Mouse (Mus musculus): ENCODE results near the gene H2-Q10.
"Not testable (repeated sequence)": the region's sequence is repeated elsewhere in the genome, so short reads cannot be mapped to it uniquely, and the experiment has no call there.

The H2-Q10 gene

DNA sequence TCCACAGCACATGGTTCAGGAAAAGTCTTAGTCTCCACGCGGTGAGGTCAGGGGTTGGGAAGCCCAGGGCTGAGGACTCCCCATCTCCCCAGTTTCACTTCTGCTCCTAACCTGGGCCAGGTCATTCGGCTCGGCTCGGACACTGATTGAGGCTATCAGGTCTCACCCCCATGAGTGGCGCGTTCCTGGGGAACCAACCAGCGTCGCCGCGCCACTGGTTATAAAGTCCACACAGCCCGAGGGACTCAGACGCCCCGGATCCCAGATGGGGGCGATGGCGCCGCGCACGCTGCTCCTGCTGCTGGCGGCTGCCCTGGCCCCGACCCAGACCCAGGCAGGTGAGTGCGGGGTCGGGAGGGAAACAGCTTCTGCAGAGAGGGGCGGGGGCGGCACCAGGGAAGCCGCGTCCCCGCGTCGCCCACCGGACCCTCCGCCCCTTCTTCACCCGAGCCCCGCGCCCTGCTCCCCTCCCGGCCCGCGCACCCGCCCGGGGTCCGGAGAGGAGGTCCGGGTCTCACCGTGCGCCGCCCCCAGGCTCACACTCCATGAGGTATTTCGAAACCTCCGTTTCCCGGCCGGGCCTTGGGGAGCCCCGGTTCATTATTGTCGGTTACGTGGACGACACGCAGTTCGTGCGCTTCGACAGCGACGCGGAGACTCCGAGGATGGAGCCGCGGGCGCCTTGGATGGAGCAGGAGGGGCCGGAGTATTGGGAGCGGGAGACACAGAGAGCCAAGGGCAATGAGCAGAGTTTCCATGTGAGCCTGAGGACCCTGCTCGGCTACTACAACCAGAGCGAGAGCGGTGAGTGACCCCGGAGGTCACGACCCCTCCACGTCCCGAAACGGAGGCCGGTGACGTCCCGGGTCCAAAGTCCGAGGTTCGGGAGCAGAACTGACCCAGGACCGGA, at the start of gene H2-Q10:
H2-Q10 (plus strand) TSS at position 248 of the 910 bp plus-strand sequence.
- DNase-seq (ENCODE audit: inconsistent age in 2 of 2, low spot score in 1 of 2) = peak in 1 of 2 experiments; percentile 24

DNA sequence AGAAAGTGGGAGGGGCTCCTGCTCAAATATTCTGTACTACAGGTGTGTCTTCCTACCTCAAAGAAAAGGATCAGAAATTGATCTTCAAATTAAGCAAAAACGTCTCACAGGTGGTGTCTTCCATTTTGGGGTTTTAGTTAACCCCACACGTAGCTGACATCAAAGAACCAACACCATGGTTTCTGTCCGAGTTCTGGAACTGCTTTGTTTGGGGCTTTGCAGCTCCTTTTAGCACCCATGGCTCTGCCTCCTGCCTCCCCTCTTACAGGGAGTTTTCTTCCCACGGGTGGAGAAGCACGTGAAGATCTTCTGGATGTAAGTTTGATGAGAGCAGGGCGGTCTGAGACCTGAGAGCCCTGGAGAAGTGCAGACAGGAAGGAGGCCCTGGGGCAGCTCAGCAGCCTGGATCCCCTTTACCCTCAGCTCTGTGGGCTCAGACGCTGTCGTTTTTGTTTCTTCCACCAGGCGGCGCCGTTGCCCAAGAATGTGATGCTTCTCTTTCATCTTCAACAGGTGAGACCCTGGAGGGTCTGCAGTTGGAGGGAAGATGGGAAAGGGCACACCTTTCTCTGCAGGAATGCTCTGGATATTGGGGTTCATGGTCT, 49.6 kb upstream of the H2-Q10 start:
- peak in 1 of 2 experiments; percentile 80 for DNase-seq (ENCODE audit: inconsistent age in 2 of 2, low spot score in 1 of 2)

DNA sequence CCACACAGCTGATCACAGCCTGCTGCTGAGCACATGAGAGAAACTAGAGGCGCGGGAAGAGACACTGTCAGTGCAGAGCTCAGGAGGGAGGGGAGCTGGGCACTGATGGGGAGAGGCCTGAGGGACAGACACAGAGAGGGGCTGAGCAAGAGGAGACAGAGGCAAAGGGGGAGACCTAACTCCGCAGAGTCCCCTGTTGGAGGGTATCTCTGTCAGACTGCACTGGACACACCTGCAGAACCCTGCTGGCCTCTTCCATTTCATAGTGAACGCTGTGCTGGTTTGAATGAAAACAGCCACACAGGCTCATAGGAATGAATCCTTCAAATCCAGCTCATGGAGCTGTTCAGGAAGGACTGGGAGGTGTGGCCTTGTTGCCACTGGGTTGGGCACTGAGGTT, 48.6 kb upstream of the H2-Q10 start:
- DNase-seq (ENCODE audit: inconsistent age in 2 of 2, low spot score in 1 of 2) = not testable (repeated sequence)

DNA sequence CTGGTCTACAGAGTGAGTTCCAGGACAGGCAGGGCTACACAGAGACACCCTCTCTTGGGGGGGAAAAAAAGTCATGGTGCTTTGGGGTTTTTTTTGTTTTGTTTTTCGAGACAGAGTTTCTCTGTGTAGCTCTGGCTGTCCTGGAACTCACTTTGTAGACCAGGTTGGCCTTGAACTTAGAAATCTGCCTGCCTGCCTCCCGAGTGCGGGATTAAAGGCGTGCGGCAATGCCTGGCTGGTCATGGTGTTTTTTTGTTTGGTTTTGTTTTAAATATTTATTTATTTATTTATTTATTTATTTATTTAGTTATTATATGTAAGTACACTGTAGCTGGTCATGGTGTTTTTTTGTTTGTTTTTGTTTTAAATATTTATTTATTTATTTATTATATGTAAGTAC, 47.5 kb upstream of the H2-Q10 start:
- not testable (repeated sequence) for DNase-seq (ENCODE audit: inconsistent age in 2 of 2, low spot score in 1 of 2)

DNA sequence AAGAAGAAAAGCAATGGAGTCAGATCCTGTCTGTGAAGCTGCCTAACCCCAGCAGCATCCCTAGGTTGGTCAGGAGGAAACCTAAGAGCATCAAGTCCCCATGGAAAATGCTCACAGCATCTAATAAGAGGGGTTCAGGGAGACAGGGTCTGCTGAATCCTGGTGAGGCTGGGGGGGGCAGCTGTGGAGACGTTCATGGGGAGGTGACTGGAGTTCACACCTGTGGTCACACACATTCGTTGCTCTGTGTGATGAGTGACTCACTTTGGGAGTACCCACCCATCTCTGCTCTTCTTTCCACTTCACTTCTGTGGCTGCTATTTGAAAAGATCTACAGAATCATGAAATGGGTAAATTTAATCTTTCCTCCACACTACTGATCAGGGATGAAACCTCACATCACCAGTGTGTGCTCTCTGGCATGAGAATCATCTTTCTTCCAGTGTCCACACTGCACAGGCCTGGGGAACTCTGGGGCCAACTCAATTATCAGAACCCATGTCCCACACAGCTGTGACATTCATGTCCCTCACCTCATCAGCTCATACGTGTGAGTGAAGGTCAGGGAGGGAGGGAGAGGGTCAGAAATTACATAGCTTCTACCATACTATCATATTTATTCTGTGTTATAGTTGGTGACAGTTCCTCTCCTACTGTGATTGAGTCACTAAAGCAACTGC, 46.6 kb upstream of the H2-Q10 start:
- not testable (repeated sequence) for DNase-seq (ENCODE audit: inconsistent age in 2 of 2, low spot score in 1 of 2)

DNA sequence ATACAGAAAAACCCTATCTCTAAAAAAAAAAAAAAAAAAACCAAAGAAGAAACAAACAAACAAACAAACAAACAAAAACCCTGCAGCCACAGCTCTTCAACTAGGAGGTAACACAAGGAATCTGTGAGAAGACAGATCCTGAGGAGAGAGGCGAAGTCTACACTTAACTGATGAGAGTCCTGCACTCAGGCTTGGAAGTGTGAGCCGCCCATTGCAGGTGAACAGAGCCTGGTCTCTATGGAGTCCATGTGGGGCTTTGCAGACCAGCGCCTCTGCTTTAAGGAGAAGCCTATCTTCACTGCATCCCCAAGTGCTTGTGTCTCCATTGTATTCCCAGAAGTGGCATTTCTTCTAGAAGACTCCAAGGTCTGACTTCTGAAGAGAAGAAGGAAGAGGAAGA, 45.8 kb upstream of the H2-Q10 start:
- DNase-seq (ENCODE audit: inconsistent age in 2 of 2, low spot score in 1 of 2) = not testable (repeated sequence)

DNA sequence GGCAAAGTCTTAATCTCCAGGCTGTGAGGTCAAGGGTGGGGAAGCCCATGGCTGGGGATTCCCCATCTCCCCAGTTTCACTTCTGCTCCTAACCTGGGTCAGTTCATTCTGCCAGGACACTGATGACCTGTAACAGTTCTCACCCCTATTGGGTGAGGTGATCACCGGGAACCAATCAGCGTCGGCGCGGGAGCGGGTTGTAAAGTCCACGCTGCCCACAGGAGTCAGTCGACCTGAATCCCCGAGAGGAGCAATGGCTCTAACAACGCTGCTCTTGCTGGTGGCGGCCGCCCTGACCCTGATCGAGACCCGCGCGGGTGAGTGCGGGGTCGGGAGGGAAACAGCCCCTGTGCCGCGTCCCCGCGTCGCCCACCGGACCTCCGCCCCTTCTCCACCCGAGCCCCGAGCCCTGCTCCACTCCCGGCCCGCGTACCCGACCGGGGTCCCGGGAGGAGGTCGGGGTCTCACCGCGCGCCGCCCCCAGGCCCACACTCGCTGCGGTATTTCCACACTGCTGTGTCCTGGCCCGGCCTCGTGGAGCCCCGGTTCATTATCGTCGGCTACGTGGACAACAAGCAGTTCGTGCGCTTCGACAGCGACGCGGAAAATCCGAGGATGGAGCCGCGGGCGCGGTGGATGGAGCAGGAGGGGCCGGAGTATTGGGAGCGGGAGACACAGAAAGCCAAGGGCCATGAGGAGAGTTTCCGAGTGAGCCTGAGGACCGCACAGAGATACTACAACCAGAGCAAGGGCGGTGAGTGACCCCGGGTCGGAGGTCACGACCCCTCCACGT, 45.1 kb upstream of the H2-Q10 start, which contains the start of gene H2-Q6:
H2-Q6 (plus strand) TSS at position 227 of the 793 bp plus-strand sequence.
- peak; percentile 82 to 90 for DNase-seq (ENCODE audit: inconsistent age in 2 of 2, low spot score in 1 of 2)

DNA sequence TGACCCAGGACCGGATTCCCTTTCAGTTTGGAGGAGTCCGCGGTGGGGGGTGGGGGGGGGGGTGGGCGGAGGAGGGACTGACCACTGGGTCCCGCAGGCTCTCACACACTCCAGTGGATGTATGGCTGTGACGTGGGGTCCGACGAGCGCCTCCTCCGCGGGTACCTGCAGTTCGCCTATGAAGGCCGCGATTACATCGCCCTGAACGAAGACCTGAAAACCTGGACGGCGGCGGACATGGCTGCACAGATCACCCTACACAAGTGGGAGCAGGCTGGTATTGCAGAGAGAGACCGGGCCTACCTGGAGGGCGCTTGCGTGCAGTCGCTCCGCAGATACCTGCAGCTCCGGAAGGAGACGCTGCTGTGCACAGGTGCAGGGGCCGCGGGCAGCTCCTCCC, 44.4 kb upstream of the H2-Q10 start:
- DNase-seq (ENCODE audit: inconsistent age in 2 of 2, low spot score in 1 of 2) = peak in 1 of 2 experiments; percentile 48

DNA sequence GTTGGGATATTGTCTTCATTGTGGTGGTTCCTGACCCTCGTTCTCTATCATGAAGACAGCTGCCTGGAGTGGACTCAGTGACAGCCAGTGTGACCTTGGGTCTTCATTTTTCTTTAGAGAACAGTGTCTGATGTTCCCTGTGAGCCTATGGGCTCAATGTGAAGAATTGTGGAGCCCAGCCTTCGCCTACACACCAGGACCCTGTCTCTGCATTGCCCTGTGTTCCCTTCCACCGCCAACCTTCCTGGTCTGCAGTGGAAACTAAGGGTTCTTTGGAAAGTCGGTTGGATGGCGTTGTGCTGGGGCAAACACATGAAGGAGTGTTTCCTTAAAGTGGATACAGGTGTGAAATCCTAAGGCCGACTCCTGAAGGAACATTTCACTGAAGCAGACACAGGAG, 41.0 kb upstream of the H2-Q10 start:
- DNase-seq (ENCODE audit: inconsistent age in 2 of 2, low spot score in 1 of 2) = not testable (repeated sequence)

DNA sequence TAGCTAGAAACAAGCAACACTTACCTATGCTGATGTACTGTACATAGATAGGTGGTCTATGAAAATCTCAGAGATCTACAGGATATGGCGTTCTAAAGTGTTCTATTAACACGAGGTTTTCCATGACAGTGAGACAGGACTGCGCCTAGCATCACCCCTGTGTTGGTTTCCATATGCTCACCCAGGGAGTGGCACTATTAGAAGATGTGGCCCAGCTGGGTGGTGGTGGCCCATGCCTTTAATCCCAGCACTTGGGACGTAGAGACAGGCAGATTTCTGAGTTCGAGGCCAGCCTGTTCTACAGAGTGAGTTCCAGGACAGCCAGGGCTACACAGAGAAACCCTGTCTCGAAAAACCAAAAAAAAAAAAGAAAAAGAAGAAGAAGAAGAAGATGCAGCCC, 39.2 kb upstream of the H2-Q10 start:
- DNase-seq (ENCODE audit: inconsistent age in 2 of 2, low spot score in 1 of 2) = not testable (repeated sequence)

DNA sequence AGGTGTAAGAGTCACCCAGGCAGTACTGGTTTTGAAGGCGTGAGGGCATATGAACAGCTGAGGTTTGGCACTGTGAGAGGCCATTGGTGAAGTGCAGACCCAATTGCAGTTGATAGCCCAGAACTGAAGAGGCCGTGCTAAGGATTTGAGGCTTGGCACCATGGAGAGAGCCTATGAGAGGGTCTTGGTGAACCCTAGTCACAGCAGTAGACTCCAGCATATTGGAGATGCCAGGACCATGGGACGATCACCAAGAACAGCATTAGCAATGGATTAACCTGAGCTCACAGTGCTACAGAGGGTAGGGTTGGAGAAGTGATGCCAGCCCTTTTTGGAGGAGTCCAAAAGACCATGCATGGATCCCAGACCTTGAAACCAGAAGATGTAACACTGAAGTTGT, 37.7 kb upstream of the H2-Q10 start:
- DNase-seq (ENCODE audit: inconsistent age in 2 of 2, low spot score in 1 of 2) = not testable (repeated sequence)

DNA sequence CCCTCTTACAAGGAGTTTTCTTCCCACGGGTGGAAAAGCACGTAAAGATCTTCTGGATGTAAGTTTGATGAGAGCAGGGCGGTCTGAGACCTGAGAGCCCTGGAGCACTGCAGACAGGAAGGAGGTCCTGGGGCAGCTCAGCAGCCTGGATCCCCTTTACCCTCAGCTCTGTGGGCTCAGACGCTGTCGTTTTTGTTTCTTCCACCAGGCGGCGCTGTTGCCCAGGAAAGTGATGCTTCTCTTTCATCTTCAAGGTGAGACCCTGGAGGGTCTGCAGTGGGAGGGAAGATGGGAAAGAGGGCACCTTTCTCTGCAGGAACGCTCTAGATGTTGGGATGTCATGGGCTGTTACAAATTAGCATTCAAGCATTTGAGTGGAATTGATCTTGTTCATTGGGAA, 35.1 kb upstream of the H2-Q10 start:
- DNase-seq (ENCODE audit: inconsistent age in 2 of 2, low spot score in 1 of 2) = peak in 1 of 2 experiments; percentile 72

DNA sequence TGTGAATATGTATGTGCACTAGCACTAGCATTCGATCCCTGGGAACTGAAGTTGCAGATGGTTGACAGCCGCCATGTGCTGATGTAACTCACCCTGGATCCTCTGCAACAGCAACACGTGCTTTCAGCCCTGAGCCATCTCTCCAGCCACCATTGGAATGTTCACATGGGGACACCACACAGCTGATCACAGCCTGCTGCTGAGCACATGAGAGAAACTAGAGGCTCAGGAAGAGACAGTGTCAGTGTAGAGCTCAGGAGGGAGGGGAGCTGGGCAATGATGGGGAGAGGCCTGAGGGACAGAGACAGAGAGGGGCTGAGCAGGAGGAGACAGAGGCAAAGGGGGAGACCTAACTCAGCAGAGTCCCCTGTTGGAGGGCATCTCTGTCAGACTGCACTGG, 34.3 kb upstream of the H2-Q10 start:
- not testable (repeated sequence) for DNase-seq (ENCODE audit: inconsistent age in 2 of 2, low spot score in 1 of 2)

DNA sequence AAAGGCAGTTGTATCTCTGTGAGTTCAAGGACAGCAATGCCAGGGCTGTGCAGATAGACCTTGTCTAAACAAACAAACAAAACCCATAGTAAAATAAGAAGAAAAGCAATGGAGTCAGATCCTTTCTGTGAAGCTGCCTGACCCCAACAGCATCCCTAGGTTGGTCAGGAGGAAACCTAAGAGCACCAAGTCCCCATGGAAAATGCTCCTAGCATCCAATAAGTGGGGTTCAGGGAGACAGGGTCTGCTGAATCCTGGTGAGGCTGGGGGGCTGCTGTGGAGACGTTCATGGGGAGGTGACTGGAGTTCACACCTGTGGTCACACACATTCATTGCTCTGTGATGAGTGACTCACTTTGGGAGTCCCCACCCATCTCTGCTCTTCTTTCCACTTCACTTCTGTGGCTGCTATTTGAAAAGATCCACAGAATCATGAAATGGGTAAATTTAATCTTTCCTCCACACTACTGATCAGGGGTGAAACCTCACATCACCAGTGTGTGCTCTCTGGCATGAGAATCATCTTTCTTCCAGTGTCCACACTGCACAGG, 32.4 kb upstream of the H2-Q10 start:
- not testable (repeated sequence) for DNase-seq (ENCODE audit: inconsistent age in 2 of 2, low spot score in 1 of 2)

DNA sequence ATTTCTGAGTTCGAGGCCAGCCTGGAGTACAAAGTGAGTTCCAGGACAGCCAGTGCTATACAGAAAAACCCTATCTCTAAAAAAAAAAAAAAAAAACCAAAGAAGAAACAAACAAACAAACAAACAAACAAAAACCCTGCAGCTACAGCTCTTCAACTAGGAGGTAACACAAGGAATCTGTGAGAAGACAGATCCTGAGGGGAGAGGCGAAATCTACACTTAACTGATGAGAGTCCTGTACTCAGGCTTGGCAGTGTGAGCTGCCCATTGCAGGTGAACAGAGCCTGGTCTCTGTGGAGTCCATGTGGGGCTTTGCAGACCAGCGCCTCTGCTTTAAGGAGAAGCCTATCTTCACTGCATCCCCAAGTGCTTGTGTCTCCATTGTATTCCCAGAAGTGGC, 31.5 kb upstream of the H2-Q10 start:
- DNase-seq (ENCODE audit: inconsistent age in 2 of 2, low spot score in 1 of 2) = not testable (repeated sequence)

DNA sequence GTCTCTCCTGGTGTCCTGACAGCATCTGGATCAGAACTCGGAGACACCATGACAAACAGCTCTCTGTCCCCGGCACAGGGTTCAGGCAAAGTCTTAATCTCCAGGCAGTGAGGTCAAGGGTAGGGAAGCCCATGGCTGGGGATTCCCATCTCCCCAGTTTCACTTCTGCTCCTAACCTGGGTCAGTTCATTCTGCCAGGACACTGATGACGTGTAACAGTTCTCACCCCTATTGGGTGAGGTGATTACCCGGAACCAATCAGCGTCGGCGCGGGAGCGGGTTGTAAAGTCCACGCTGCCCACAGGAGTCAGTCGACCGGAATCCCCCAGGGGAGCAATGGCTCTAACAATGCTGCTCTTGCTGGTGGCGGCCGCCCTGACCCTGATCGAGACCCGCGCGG, 31.0 kb upstream of the H2-Q10 start, which contains the start of gene H2-Q7:
H2-Q7 (plus strand) TSS at position 271 of the 400 bp plus-strand sequence.
- DNase-seq (ENCODE audit: inconsistent age in 2 of 2, low spot score in 1 of 2) = peak; percentile 85 to 96

DNA sequence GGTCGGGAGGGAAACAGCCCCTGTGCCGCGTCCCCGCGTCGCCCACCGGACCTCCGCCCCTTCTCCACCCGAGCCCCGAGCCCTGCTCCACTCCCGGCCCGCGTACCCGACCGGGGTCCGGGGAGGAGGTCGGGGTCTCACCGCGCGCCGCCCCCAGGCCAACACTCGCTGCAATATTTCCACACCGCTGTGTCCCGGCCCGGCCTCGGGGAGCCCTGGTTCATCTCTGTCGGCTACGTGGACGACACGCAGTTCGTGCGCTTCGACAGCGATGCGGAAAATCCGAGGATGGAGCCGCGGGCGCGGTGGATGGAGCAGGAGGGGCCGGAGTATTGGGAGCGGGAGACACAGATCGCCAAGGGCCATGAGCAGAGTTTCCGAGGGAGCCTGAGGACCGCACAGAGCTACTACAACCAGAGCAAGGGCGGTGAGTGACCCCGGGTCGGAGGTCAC, 30.6 kb upstream of the H2-Q10 start:
- peak in 1 of 2 experiments; percentile 34 for DNase-seq (ENCODE audit: inconsistent age in 2 of 2, low spot score in 1 of 2)

DNA sequence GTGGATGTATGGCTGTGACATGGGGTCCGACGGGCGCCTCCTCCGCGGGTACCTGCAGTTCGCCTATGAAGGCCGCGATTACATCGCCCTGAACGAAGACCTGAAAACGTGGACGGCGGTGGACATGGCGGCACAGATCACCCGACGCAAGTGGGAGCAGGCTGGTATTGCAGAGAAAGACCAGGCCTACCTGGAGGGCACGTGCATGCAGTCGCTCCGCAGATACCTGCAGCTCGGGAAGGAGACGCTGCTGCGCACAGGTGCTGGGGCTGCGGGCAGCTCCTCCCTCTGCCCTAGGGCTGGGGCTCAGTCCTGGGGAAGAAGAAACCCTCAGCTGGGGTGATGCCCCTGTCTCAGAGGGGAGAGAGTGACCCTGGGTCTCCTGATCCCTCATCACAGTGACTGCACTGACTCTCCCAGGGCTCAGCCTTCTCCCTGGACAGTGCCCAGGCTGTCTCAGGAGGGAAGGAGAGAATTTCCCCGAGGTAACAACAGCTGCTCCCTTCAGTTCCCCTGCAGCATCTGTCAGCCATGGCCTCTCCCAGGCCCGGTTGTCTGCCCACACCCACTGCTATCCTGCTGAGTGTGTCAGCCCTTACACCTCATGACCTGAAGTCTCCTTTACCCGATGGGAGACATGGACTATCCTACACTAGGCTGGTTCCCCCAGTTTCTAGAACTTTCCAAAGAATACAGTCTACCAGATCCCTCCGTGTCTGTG, 29.8 kb upstream of the H2-Q10 start:
- DNase-seq (ENCODE audit: inconsistent age in 2 of 2, low spot score in 1 of 2) = peak in 1 of 2 experiments; percentile 11

DNA sequence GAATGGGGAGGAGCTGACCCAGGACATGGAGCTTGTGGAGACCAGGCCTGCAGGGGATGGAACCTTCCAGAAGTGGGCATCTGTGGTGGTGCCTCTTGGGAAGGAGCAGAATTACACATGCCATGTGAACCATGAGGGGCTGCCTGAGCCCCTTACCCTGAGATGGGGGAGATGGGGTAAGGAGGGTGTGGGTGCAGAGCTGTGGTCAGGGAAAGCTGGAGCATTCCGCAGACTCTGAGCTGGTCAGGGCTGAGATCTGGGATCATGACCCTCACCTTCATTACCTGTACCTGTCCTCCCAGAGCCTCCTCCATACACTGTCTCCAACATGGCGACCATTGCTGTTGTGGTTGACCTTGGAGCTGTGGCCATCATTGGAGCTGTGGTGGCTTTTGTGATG, 27.5 kb upstream of the H2-Q10 start:
- not testable (repeated sequence) for DNase-seq (ENCODE audit: inconsistent age in 2 of 2, low spot score in 1 of 2)
